Mouse (Mus musculus): ENCODE measurements around the gene Gpr88. TPM values are rescaled to one million over a fixed set of nuclear protein-coding genes. Genes with fewer than 3 reads are reported as not detected.

Gpr88 gene
- polyA plus RNA-seq, 1 experiment: not detected

- TF ChIP-seq E2F4 (IDR thresholded peaks at IDR 0.05; ENCODE audit: insufficient read depth): no peak
- TF ChIP-seq CEBPB (IDR thresholded peaks at IDR 0.05; ENCODE audit: insufficient read depth, poor library complexity, severe bottlenecking): no peak
- TF ChIP-seq TCF3 (IDR thresholded peaks at IDR 0.05; ENCODE audit: insufficient read length, low read depth): no peak
- TF ChIP-seq MAX (IDR thresholded peaks at IDR 0.05; ENCODE audit: low read depth): no peak
- no peak for TF ChIP-seq TCF12 (IDR thresholded peaks at IDR 0.05; ENCODE audit: insufficient read depth, poor library complexity, severe bottlenecking)
- TF ChIP-seq POLR2A (IDR thresholded peaks at IDR 0.05; ENCODE audit: insufficient read length, low read depth): no peak
- no peak for TF ChIP-seq MYOG (IDR thresholded peaks at IDR 0.05; ENCODE audit: control insufficient read depth in 1 of 3, insufficient read depth in 1 of 3, insufficient read length in 2 of 3, low read depth in 2 of 3)
- TF ChIP-seq USF1 (IDR thresholded peaks at IDR 0.05; ENCODE audit: low read depth): no peak
- TF ChIP-seq MYOD1 (IDR thresholded peaks at IDR 0.05; ENCODE audit: control insufficient read depth in 1 of 3, insufficient read length in 2 of 3, low read depth in 2 of 3): no peak
- TF ChIP-seq REST (IDR thresholded peaks at IDR 0.05; ENCODE audit: insufficient read depth, insufficient read length): no peak
- no peak for TF ChIP-seq POLR2AphosphoS2 (IDR thresholded peaks at IDR 0.05; ENCODE audit: insufficient read length, low read depth)
- TF ChIP-seq SRF (IDR thresholded peaks at IDR 0.05; ENCODE audit: control insufficient read depth, insufficient read length, low read depth): no peak
- Histone ChIP-seq H3K36me3 (ENCODE audit: control insufficient read depth, insufficient read depth) (peaks cover 3% of the 10 kb centered on the region), H3ac (ENCODE audit: control insufficient read depth, insufficient read length) (no peak overlapping the region), H3K27me3 (ENCODE audit: control insufficient read depth, insufficient read depth, insufficient read length) (no peaks in the 10 kb centered on the region), H3K79me2 (ENCODE audit: control insufficient read depth, insufficient read depth) (no peaks in the 10 kb centered on the region), H3K4me2 (ENCODE audit: low read depth) (no peak overlapping the region), H3K4me3 (no peak overlapping the region)
These were observed 44.7 kb upstream of the Gpr88 start for GRCm38 (mm10) chr3:116298003-116298402.

- no peak overlapping the region for H3K4me2 ChIP-seq (ENCODE audit: low read depth)
- TF ChIP-seq POLR2AphosphoS2 (IDR thresholded peaks at IDR 0.05; ENCODE audit: insufficient read length, low read depth) (no peak), MAX (IDR thresholded peaks at IDR 0.05; ENCODE audit: low read depth) (no peak), USF1 (IDR thresholded peaks at IDR 0.05; ENCODE audit: low read depth) (no peak), MYOG (IDR thresholded peaks at IDR 0.05; ENCODE audit: control insufficient read depth in 1 of 3, insufficient read depth in 1 of 3, insufficient read length in 2 of 3, low read depth in 2 of 3) (no peak), POLR2A (IDR thresholded peaks at IDR 0.05; ENCODE audit: insufficient read length, low read depth) (no peak), REST (IDR thresholded peaks at IDR 0.05; ENCODE audit: insufficient read depth, insufficient read length) (no peak), SRF (IDR thresholded peaks at IDR 0.05; ENCODE audit: control insufficient read depth, insufficient read length, low read depth) (no peak), TCF12 (IDR thresholded peaks at IDR 0.05; ENCODE audit: insufficient read depth, poor library complexity, severe bottlenecking) (no peak), CEBPB (IDR thresholded peaks at IDR 0.05; ENCODE audit: insufficient read depth, poor library complexity, severe bottlenecking) (no peak), TCF3 (IDR thresholded peaks at IDR 0.05; ENCODE audit: insufficient read length, low read depth) (no peak), E2F4 (IDR thresholded peaks at IDR 0.05; ENCODE audit: insufficient read depth) (no peak), MYOD1 (IDR thresholded peaks at IDR 0.05; ENCODE audit: control insufficient read depth in 1 of 3, insufficient read length in 2 of 3, low read depth in 2 of 3) (no peak)
- H3K36me3 ChIP-seq (ENCODE audit: control insufficient read depth, insufficient read depth): peaks cover 3% of the 10 kb centered on the region
- no peaks in the 10 kb centered on the region for H3K27me3 ChIP-seq (ENCODE audit: control insufficient read depth, insufficient read depth, insufficient read length)
- no peaks in the 10 kb centered on the region for H3K79me2 ChIP-seq (ENCODE audit: control insufficient read depth, insufficient read depth)
- no peak overlapping the region for H3K4me3 ChIP-seq
- no peak overlapping the region for H3ac ChIP-seq (ENCODE audit: control insufficient read depth, insufficient read length)
These were observed 43.9 kb upstream of the Gpr88 start for GRCm38 (mm10) chr3:116297170-116297569.

GRCm38 (mm10) chr3:116290041-116290815, 36.9 kb upstream of the Gpr88 start:
- Histone ChIP-seq H3K36me3 (ENCODE audit: control insufficient read depth, insufficient read depth) (no peaks in the 10 kb centered on the region), H3K79me2 (ENCODE audit: control insufficient read depth, insufficient read depth) (no peaks in the 10 kb centered on the region)

GRCm38 (mm10) chr3:116288833-116289232, 35.5 kb upstream of the Gpr88 start:
- Histone ChIP-seq H3K27me3 (ENCODE audit: control insufficient read depth, insufficient read depth, insufficient read length) (no peaks in the 10 kb centered on the region), H3ac (ENCODE audit: control insufficient read depth, insufficient read length) (no peak overlapping the region), H3K36me3 (ENCODE audit: control insufficient read depth, insufficient read depth) (no peaks in the 10 kb centered on the region), H3K79me2 (ENCODE audit: control insufficient read depth, insufficient read depth) (no peaks in the 10 kb centered on the region), H3K4me3 (no peak overlapping the region), H3K4me2 (ENCODE audit: low read depth) (no peak overlapping the region)
- TF ChIP-seq TCF3 (IDR thresholded peaks at IDR 0.05; ENCODE audit: insufficient read length, low read depth): no peak
- TF ChIP-seq TCF12 (IDR thresholded peaks at IDR 0.05; ENCODE audit: insufficient read depth, poor library complexity, severe bottlenecking): no peak
- no peak for TF ChIP-seq POLR2AphosphoS2 (IDR thresholded peaks at IDR 0.05; ENCODE audit: insufficient read length, low read depth)
- no peak for TF ChIP-seq MYOG (IDR thresholded peaks at IDR 0.05; ENCODE audit: control insufficient read depth in 1 of 3, insufficient read depth in 1 of 3, insufficient read length in 2 of 3, low read depth in 2 of 3)
- no peak for TF ChIP-seq CEBPB (IDR thresholded peaks at IDR 0.05; ENCODE audit: insufficient read depth, poor library complexity, severe bottlenecking)
- TF ChIP-seq MYOD1 (IDR thresholded peaks at IDR 0.05; ENCODE audit: control insufficient read depth in 1 of 3, insufficient read length in 2 of 3, low read depth in 2 of 3): no peak
- no peak for TF ChIP-seq REST (IDR thresholded peaks at IDR 0.05; ENCODE audit: insufficient read depth, insufficient read length)
- TF ChIP-seq POLR2A (IDR thresholded peaks at IDR 0.05; ENCODE audit: insufficient read length, low read depth): no peak
- TF ChIP-seq E2F4 (IDR thresholded peaks at IDR 0.05; ENCODE audit: insufficient read depth): no peak
- TF ChIP-seq SRF (IDR thresholded peaks at IDR 0.05; ENCODE audit: control insufficient read depth, insufficient read length, low read depth): no peak
- no peak for TF ChIP-seq USF1 (IDR thresholded peaks at IDR 0.05; ENCODE audit: low read depth)
- TF ChIP-seq MAX (IDR thresholded peaks at IDR 0.05; ENCODE audit: low read depth): no peak

More at GRCm38 (mm10) chr3:116290041-116290815, 36.9 kb upstream of the Gpr88 start:
- Histone ChIP-seq H3K4me3 (no peak overlapping the region), H3ac (ENCODE audit: control insufficient read depth, insufficient read length) (no peak overlapping the region), H3K4me2 (ENCODE audit: low read depth) (no peak overlapping the region), H3K27me3 (ENCODE audit: control insufficient read depth, insufficient read depth, insufficient read length) (no peaks in the 10 kb centered on the region)
- TF ChIP-seq TCF3 (IDR thresholded peaks at IDR 0.05; ENCODE audit: insufficient read length, low read depth): no peak
- TF ChIP-seq MYOG (IDR thresholded peaks at IDR 0.05; ENCODE audit: control insufficient read depth in 1 of 3, insufficient read depth in 1 of 3, insufficient read length in 2 of 3, low read depth in 2 of 3): no peak
